Mouse (Mus musculus) spleen, embryonic (tissue): ENCODE measurements around the gene Plcb4.
"Not testable (repeated sequence)": the region's sequence is repeated elsewhere in the genome, so short reads cannot be mapped to it uniquely, and the experiment has no call there.

Source experiments
- CTCF ChIA-PET: fragments of 350-600 bp; sonication (Branson Sonifier 250); formaldehyde crosslinking; loops from one replicate; lab custom pipeline; 2022; lab: Charles Lee

Plcb4 gene

GRCm38 (mm10) chr2:135888767-135889166 lies 230.0 kb downstream of the Plcb4 start:
- CTCF ChIA-PET = no interaction called here

- CTCF ChIA-PET = no interaction called here
These were observed 231.3 kb downstream of the Plcb4 start for GRCm38 (mm10) chr2:135890083-135890482.

- CTCF ChIA-PET = no interaction called here
These were observed 232.3 kb downstream of the Plcb4 start for GRCm38 (mm10) chr2:135891097-135891496.

- CTCF ChIA-PET = no interaction called here
These were observed 232.9 kb downstream of the Plcb4 start for GRCm38 (mm10) chr2:135891686-135892085.

- CTCF ChIA-PET = no interaction called here
These were observed 235.8 kb downstream of the Plcb4 start for GRCm38 (mm10) chr2:135894582-135894981.

- CTCF ChIA-PET = no interaction called here
These were observed 239.2 kb downstream of the Plcb4 start for GRCm38 (mm10) chr2:135898025-135898424.

GRCm38 (mm10) chr2:135899931-135900330 lies 241.1 kb downstream of the Plcb4 start:
- CTCF ChIA-PET = not testable (repeated sequence)

GRCm38 (mm10) chr2:135901015-135901414 lies 242.2 kb downstream of the Plcb4 start:
- CTCF ChIA-PET = no interaction called here

- CTCF ChIA-PET = no interaction called here
These were observed 245.5 kb downstream of the Plcb4 start for GRCm38 (mm10) chr2:135904262-135904661.

- CTCF ChIA-PET = no interaction called here
These were observed 246.0 kb downstream of the Plcb4 start for GRCm38 (mm10) chr2:135904791-135905190.

GRCm38 (mm10) chr2:135914343-135915261 lies 255.8 kb downstream of the Plcb4 start:
- CTCF ChIA-PET = no interaction called here

GRCm38 (mm10) chr2:135915928-135916327 lies 257.1 kb downstream of the Plcb4 start:
- CTCF ChIA-PET = no interaction called here

- CTCF ChIA-PET = no interaction called here
These were observed 258.2 kb downstream of the Plcb4 start for GRCm38 (mm10) chr2:135917000-135917399.

GRCm38 (mm10) chr2:135918116-135918515 lies 259.3 kb downstream of the Plcb4 start:
- CTCF ChIA-PET = no interaction called here

- CTCF ChIA-PET = no interaction called here
These were observed 260.8 kb downstream of the Plcb4 start for GRCm38 (mm10) chr2:135919641-135920040.

- CTCF ChIA-PET = no interaction called here
These were observed 268.0 kb downstream of the Plcb4 start for GRCm38 (mm10) chr2:135926660-135927343.

GRCm38 (mm10) chr2:135929021-135929720 lies 270.4 kb downstream of the Plcb4 start:
- CTCF ChIA-PET = no interaction called here

GRCm38 (mm10) chr2:135930696-135931095 lies 271.9 kb downstream of the Plcb4 start:
- CTCF ChIA-PET = no interaction called here

GRCm38 (mm10) chr2:135932569-135932968 lies 273.8 kb downstream of the Plcb4 start:
- CTCF ChIA-PET = no interaction called here

GRCm38 (mm10) chr2:135936376-135936775 lies 277.6 kb downstream of the Plcb4 start:
- CTCF ChIA-PET = no interaction called here

- CTCF ChIA-PET = no interaction called here
These were observed 278.8 kb downstream of the Plcb4 start for GRCm38 (mm10) chr2:135937646-135938045.

GRCm38 (mm10) chr2:135939933-135940332 lies 281.1 kb downstream of the Plcb4 start:
- CTCF ChIA-PET = no interaction called here
